Mouse (Mus musculus) embryonic facial prominence, embryonic 13.5 days (tissue): Measurements from ENCODE around the gene Slc16a7. TPM values are rescaled to one million over a fixed set of nuclear protein-coding genes. Genes with fewer than 3 reads are reported as not detected.

Source experiments
- ATAC-seq: fragments of 200-750 bp; cut with Nextera tagmentation; 2 replicates; pipeline ENCODE4 v1.8.0; 2017; ENCODE audit warnings: low read depth; ENCODE audit not compliant: insufficient number of reproducible peaks, insufficient read depth, low FRiP score, low TSS enrichment
- H3K27ac ChIP-seq: fragments of 300-500 bp; sonication (generic); 2 replicates; pipeline ENCODE4 v1.5.1; 2015; ENCODE audit warnings: moderate library complexity, mild to moderate bottlenecking, inconsistent platforms
- H3K27me3 ChIP-seq: fragments of 300-500 bp; sonication (generic); 2 replicates; pipeline ENCODE4 v1.6.1; 2015; ENCODE audit warnings: mild to moderate bottlenecking, inconsistent platforms
- H3K36me3 ChIP-seq: fragments of 300-500 bp; sonication (generic); 2 replicates; pipeline ENCODE4 v1.6.1; 2015; ENCODE audit warnings: mild to moderate bottlenecking, inconsistent platforms
- H3K4me1 ChIP-seq: fragments of 300-500 bp; sonication (generic); 2 replicates; pipeline ENCODE4 v1.6.1; 2015; ENCODE audit warnings: inconsistent platforms
- H3K4me2 ChIP-seq: fragments of 300-500 bp; sonication (generic); 2 replicates; pipeline ENCODE4 v1.6.1; 2015; ENCODE audit warnings: moderate library complexity, mild to moderate bottlenecking, inconsistent platforms
- H3K4me3 ChIP-seq: fragments of 300-500 bp; sonication (generic); 2 replicates; pipeline ENCODE4 v1.5.1; 2015; ENCODE audit warnings: mild to moderate bottlenecking, inconsistent platforms
- H3K9ac ChIP-seq: fragments of 300-500 bp; sonication (generic); 2 replicates; pipeline ENCODE4 v1.6.1; 2015; ENCODE audit warnings: mild to moderate bottlenecking, inconsistent platforms
- H3K9me3 ChIP-seq: fragments of 300-500 bp; sonication (generic); 2 replicates; pipeline ENCODE4 v1.6.1; 2016; ENCODE audit warnings: inconsistent platforms
- WGBS: fragments of 180-500 bp; shearing (Covaris S2); methylation state at CpG from one replicate; pipeline ENCODE4 v1.1.7; 2015; ENCODE audit warnings: mixed read lengths; 5-methylcytosine and 5-hydroxymethylcytosine counted together
- polyA plus RNA-seq: library from polyadenylated mRNA; unstranded; fragments of >200 nt; fragmentation: Nextera tagmentation; extraction: Ambion mirVana; gene quantifications from 2 replicates; pipeline ENCODE4 v1.2.1, GENCODE M21; 2015

Gene Slc16a7
- polyA plus RNA-seq, 1 experiment from 2014 or later, result 7.1 TPM

- H3K9ac ChIP-seq, result no peak overlapping the region
- WGBS, result 85% methylated on average over 2 of the region's 2 CpGs
- H3K4me1 ChIP-seq, result no peaks in the 10 kb centered on the region
- H3K27me3 ChIP-seq, result no peaks in the 10 kb centered on the region
- H3K4me2 ChIP-seq, result no peak overlapping the region
- no peaks in the 10 kb centered on the region for H3K36me3 ChIP-seq
- H3K9me3 ChIP-seq, result no peaks in the 10 kb centered on the region
- H3K4me3 ChIP-seq, result no peak overlapping the region
- no peak overlapping the region for H3K27ac ChIP-seq
- ATAC-seq, result no peak
These were observed 211.5 kb downstream of the Slc16a7 start for GRCm38 (mm10) chr10:125177782-125178181.

GRCm38 (mm10) chr10:125175013-125175650 is 214.1 kb downstream of the Slc16a7 start:
- no peak for ATAC-seq
- WGBS, result 62% methylated on average over 5 of the region's 5 CpGs
- H3K9ac ChIP-seq, result no peak overlapping the region
- no peak overlapping the region for H3K4me2 ChIP-seq
- H3K4me3 ChIP-seq, result no peak overlapping the region
- H3K4me1 ChIP-seq, result no peaks in the 10 kb centered on the region
- no peaks in the 10 kb centered on the region for H3K9me3 ChIP-seq
- no peak overlapping the region for H3K27ac ChIP-seq
- H3K36me3 ChIP-seq, result no peaks in the 10 kb centered on the region
- H3K27me3 ChIP-seq, result no peaks in the 10 kb centered on the region

- H3K27me3 ChIP-seq, result no peaks in the 10 kb centered on the region
- H3K4me3 ChIP-seq, result no peak overlapping the region
- no peak for ATAC-seq
- H3K27ac ChIP-seq, result no peak overlapping the region
- no peaks in the 10 kb centered on the region for H3K9me3 ChIP-seq
- no peak overlapping the region for H3K4me2 ChIP-seq
- no peak overlapping the region for H3K9ac ChIP-seq
- 86% methylated on average over 10 of the region's 10 CpGs for WGBS
- H3K4me1 ChIP-seq, result no peaks in the 10 kb centered on the region
- no peaks in the 10 kb centered on the region for H3K36me3 ChIP-seq
These were observed 217.6 kb downstream of the Slc16a7 start for GRCm38 (mm10) chr10:125171625-125172024.

GRCm38 (mm10) chr10:125171154-125171553 is 218.1 kb downstream of the Slc16a7 start:
- Histone ChIP-seq H3K4me3 (no peak overlapping the region), H3K27ac (no peak overlapping the region), H3K9ac (no peak overlapping the region), H3K27me3 (no peaks in the 10 kb centered on the region), H3K9me3 (no peaks in the 10 kb centered on the region), H3K36me3 (no peaks in the 10 kb centered on the region), H3K4me1 (no peaks in the 10 kb centered on the region), H3K4me2 (no peak overlapping the region)
- ATAC-seq, result no peak
- 84% methylated on average over 6 of the region's 6 CpGs for WGBS
